Mouse (Mus musculus): Measurements from ENCODE around the gene Slc37a4.
"Not testable (repeated sequence)": the region's sequence is repeated elsewhere in the genome, so short reads cannot be mapped to it uniquely, and the experiment has no call there.

Slc37a4 gene

DNA sequence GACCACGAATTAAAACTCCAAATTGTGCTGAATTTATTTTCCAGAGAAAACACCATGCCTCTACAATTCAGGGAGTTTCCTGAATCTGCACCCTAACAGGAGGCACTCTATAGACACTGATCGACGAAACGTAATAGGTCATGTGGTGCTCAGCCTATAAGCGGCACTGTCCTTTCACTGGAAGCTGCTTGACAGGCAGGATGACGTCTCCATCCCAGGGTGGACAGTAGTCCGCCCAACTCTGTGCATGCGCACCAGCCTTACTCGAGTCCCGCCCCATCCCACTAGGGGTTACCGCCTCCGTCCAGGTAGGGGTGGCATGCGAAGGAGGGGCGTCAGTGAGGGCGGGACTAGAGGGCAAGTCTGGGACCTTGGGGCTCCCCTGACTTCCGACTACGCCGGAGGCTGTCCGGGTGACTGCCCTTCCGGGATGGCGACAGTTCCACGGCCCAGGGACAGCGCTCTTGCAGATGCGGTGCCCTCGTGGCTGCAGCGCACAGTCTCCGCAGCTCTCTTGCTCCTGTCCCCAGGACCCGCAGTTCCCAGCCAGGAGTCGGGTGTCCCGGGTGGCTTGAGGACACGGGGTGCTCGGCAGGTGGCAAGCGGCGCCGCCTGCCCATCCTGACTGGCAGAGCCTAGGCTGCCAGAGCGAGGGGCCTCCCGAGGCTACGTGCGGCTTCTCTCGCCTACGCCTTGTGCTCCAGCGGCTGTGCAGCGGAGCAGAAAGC lies at the start of gene Slc37a4:
TSS of gene Slc37a4 (plus strand) at position 169 of the 728 bp plus-strand sequence.
- peak; percentile 81 for DNase-seq

DNA sequence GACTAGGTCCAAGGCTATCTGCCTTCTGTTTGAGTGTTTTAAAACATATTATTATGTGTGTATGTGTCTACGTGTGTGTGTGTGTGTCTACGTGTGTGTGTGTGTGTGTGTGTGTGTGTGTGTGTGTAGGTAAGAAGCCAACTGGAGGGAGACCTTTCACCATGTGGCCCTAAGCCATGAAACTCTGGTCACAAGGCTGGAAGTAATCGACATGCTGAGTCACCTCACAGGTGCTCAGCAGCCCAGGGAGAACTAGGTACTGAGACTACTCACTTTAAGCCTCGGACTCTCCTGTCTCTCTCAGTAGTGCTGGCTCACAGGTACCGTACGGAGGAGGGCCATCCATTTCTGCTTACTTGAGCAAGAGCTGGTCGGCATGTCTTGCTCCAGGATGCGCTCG lies 49.5 kb upstream of the Slc37a4 start:
- no peak for DNase-seq

DNA sequence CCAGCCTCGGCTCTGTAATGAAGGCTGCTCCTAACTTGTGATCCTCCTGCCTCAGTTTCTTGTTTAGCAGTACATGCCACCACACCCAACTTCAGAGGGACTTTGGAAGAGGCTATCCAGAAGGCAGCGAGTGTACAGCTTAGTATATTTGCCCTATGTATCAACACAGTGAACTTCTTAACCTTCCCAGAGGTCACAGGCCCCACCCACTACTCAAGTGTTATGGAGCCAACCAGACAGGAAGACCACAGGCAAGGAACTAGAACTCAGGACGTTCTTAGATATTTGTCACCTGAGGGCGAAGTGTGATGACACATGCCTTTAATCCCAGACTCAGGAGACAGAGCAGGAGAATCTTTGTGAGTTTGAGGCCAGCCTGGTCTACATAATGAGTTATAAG lies 49.0 kb upstream of the Slc37a4 start:
- DNase-seq: no peak

DNA sequence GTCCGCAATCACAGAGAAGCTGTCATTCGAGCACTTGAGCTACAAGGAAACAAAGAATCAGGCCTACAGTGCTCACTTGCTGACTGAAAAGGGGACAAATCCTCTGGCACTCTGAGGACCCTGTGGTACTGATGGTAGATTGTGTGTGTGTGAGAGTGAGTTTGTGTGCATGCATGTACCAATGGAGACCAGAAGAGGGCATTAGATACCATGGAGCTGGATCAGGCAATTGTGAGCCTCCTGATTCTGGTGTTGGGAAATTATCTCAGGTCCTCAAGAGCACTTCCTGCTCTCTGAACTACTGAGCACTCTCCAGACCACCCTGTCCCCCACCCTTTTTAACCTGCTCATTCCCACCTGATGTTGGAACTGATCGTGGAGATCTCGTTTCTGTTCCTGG lies 48.1 kb upstream of the Slc37a4 start:
- DNase-seq: no peak

DNA sequence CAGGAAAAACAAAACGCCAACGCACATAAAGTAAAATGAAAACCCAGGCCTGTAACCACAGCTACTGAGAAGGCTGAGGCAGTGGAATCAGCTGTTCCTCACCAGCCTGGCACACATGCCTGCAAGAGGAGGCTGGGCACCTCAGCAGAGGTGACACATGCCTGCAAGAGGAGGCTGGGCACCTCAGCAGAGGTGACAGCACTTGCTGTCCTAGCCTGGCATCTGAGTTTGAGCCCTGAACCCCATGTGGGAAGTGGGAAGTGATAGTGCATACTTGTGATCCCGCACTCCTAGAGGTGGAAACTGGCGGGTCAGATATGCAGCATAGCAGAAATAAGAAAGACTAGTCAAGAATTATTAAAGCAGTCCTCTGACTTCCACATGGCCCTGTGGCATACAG lies 45.3 kb upstream of the Slc37a4 start:
- DNase-seq: no peak

DNA sequence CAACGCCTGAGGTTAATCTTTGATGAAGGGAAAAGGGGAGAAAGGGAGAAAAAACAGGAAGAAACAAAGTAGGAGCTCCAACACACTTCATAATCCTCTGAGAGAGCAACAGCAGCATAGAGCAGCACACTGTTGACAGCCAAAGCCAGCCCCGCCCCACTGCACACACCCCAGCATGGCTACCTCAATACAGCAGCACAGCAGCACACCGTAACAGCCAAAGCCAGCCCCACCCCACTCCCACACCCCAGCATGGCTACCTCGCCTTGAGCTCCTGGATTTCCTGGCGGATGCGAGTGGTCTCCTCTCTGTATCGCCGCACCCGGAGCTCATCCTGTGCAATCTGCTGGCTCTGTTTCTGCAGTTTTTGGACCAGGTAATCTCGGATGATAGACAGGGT lies 44.3 kb upstream of the Slc37a4 start:
- no peak for DNase-seq

DNA sequence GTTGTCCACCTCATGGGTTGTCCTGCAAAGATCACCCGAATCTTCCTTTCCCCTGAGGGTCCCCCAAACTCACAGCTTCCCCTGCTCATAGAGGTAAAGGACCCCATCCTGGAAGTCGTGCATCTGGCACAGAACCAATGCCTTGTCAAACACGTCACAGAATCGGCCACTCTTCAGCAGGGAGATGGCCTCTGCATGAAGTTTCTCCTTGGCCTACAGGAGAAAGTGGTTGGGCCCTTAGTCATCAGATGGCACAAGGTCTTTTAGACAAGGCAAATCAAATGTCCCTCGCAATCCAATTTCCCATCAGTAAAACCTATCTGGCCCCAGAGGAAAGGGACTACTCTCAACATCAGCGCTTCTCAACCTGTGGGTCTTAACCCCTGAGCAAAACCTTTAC lies 43.5 kb upstream of the Slc37a4 start:
- no peak for DNase-seq

DNA sequence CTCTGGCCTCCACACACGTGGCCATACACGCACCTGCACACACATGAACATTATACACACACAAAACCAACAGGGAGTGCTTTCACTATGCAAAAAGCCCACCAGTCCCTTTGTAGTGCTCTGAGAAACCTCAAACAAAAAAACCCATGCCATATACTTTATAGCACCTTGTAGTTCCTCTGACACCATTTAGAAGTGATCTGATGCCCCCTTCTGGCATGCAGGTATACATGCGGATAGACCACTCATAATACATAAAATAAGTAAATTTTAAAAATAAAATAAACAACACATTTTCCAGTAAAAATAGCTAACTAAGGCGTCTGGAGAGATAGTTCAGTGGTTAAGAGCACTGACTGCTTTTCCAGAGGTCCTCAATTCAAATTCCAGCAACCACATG lies 39.4 kb upstream of the Slc37a4 start:
- DNase-seq: no peak

DNA sequence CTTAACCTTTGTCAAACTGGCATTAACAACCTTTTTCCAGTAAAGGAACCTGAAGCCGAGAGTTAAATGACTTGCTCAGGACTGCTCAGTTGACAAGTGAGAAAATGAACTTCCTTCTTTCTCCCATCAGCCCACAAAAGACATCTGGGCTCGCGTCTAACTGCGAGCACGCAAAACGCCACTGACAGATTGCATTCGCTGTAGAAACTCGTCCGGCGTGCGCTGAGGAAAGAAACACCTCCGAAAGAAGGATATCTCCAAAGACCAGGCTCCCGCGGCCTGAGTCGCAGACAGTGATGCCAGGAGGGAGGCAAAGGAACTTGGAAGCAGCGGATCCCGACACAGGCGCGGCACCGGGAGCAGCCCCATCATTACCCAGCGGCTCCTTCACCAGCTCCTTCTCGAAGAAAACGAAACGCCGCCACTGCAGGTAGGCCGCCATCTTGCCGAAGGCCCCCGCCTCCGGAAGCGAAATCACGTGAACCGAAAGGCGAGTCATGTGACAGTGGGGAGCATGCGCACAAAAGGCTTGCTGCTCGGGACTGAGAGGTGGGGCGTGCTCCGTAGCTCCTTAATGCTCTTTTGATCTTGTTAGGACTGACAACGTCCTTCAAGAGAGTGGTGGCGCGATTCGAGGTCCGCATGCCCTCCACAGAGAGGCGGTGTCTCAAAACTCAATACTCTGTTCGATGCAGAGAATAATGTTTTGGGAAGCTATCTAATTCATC lies 35.3 kb upstream of the Slc37a4 start, which contains the start of gene Vps11:
TSS of gene Vps11 (minus strand) at position 481 of the 728 bp plus-strand sequence.
- DNase-seq: peak; percentile 94

DNA sequence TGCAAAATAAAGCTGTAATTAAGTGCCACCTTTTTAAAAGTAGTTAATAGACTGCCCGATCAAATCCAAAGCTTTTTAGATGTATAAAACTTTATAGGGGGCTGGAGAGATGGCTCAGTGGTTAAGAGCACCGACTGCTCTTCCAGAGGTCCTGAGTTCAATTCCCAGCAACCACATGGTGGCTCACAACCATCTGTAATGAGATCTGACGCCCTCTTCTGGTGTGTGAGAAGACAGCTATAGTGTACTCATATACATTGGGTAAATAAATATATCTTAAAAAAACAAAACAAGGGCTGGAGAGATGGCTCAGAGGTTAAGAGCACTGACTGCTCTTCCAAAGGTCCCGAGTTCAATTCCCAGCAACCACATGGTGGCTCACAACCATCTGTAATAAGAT lies 34.7 kb upstream of the Slc37a4 start:
- not testable (repeated sequence) for DNase-seq

DNA sequence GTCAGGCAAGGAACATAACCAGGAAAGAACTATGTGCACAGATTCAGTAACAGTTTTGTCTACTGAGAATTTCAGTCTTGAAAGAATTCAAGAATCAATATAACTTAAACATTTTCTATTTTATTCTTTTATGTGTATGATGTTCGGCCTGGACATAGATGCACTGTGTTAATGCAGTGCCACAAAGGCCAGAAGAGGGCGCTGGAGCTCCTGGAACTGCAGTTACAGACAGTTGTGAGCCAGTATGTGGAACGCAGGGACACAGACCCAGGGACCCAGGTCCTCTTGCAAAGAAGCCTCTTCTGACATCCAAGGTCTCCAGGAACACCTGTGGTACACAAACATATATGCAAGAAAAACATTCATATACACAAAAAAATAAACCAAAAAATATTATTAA lies 32.2 kb upstream of the Slc37a4 start:
- peak; percentile 31 for DNase-seq

DNA sequence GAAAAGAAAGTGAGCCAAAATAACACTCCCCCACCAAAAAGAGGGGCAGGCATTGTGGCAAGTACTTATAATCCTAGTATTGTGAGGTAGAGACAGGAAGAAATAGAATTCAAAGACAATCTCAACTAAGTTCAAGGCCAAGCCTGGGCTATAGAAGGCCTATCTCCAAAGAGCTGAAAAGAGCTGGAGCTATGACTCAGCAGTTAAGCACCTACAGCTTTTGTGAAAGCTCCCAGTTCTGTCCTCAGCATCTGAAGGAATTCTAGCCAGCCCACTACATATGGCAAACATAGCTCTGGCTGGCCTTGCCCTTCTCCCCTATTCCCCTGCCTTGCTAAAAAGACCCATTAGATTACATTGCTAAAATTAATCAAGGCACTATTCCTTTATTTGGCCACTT lies 23.3 kb upstream of the Slc37a4 start:
- DNase-seq: no peak

DNA sequence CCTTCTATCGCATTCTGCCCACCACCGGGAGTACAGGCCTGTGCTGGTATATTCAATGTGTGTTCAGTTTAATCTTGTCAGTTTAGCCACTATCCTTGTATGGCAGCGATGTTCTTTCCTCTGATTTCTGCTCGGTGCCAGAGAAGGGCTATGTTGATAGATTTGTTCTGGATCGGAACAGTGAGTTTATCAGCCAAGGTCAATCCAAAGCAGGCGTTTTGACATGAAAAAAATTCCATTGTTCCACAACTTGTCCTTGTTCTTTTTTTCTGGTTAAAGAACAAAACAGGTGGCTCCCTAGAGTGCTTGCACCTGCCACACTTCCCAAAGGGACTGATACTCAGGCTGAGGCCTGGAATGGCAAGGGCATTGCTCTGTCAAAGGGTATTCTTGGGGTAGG lies 20.5 kb upstream of the Slc37a4 start:
- no peak for DNase-seq

DNA sequence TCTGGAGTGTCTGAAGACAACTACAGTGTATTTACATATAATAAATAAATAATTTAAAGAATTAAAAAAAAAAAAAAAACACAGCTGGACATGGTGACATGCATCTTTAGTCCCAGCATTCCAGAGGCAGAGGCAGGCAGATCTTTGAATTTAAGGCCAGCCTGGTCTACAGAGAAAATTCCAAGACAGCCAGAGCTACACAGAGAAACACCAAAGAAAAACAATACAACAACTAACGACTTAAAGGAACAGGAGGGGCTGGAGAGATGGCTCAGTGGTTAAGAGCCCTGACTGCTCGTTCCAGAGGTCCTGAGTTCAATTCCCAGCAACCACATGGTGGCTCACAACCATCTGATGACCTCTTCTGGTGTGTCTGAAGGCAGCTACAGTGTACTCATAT lies 19.3 kb upstream of the Slc37a4 start:
- not testable (repeated sequence) for DNase-seq

DNA sequence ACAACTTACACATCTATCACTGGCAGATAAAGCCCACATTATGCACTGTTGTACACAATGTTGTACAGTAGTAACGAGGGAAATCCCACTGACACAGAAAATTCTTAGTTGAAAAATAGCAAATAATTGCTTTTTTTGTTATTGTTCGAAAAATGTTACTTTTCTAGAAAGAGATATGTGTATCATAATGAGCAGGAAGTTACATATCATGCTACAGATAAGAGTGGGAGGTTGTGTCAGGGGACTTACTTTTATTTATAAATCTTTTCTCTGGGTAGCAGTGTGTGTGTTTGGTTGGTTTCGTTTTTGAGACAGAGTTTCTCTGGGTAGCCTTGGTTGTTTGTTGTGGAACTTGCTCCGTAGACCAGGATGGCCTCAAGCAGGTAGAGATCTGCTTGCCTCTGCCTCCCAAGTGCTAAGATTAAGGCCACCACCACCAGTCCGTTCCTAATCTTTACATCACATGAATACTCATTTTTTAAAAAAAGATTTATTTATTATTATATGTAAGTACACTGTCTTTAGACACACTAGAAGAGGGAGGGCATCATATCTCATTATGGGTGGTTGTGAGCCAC lies 18.4 kb upstream of the Slc37a4 start:
- no peak for DNase-seq

DNA sequence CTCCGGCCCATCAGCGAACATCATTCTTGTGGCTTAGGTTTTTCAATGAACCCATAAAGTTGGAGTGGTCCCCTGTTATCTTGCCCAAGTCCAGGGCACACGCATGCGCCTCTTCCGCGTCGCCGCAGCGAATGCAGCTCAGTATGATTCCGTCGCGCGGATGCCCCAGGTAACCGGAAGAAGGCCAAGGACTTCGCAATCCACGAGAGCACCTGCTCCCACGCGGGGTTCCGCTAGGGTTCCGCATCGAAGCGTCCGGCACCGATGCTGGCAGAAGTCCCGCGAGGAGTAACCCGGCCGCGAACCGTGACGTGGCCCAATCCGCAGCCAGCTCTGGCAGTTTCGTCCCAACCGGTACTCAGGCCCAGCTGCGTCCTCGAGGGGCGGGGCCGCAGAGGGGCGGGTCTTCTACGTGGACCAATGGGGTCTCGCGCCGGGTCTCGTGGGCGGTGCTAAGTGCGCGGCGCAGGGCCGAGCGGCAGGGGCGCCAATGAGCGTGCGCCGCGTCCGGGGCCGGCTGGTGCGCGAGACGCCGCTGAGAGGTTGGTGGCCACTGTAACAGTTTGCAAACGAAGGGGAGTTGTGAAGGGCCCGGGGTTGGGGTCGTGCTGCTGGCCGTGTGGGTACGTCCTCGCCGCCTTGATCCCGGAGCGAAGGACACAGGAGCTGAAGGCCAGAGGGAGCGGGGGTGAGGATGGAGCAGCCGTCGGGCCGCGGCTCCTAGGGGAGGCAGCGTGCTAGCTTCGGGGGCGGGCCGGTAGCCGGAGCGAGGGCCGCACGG lies 17.4 kb upstream of the Slc37a4 start, which contains the start of gene Hyou1:
TSS of gene Hyou1 (plus strand) at position 437 of the 781 bp plus-strand sequence.
- DNase-seq: peak; percentile 99

DNA sequence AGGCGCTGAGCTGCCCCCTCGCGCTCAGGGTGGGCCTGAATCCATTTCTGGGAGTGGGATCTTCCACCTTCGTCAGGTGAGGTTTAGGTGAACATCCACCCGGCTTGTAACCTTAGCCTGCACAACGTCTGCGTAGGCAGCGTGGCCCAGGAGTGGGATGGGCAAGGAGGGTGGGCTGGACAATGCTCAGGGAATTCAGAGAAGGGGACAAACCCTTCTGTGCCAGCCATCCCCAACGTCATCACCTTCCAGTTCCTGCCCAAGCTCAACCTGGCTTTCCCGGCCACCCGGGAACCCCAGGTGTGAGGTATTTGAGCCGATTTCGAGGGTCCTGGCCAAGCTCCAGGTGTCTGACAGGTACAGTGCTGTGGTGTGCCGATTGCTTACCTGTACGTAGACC lies 16.8 kb upstream of the Slc37a4 start:
- DNase-seq: no peak

DNA sequence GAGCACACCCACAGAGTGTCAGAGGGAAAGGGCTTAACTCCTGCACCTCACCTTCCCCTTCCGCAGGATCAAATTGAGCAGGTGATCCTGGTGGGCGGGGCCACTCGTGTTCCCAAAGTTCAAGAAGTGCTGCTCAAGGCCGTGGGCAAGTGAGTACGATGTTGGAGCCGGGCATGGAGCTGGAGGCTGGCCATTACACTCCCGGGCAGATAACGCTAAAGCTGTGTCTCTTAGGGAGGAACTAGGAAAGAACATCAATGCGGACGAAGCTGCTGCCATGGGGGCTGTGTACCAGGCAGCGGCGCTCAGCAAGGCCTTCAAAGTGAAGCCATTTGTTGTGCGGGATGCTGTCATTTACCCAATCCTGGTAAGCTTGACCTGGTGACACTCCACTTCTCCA lies 12.1 kb upstream of the Slc37a4 start:
- no peak for DNase-seq

DNA sequence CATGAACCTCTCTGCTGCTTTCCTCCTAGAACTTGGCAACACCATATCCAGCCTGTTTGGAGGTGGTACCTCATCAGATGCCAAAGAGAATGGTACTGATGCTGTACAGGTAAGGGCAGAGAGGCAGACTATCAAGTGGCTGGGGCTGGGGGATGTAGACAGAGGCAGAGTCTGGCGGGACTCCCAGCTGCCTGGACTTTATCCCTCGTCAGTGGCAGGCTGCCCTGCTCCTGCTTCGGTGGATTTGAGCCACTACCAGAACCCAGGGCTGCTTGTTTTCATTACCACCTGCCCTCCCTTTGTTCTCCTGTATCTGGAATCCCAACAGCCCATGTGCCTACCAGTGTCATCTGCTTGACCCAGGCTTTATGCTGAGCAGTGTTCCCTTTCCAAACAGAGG lies 9.4 kb upstream of the Slc37a4 start:
- no peak for DNase-seq

DNA sequence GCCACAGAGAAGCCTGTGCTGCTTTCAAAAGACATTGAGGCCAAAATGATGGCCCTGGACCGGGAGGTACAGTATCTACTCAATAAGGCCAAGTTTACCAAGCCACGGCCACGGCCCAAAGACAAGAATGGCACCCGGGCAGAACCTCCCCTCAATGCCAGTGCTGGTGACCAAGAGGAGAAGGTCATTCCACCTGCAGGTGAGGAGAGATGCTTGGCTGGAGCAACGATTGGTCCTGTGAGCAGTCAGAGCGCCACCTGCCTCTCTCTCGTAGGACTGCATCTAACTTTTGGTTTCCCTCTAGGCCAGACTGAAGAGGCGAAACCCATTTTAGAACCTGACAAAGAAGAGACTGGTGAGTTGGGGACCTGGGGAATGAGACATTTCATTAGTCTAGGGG lies 7.4 kb upstream of the Slc37a4 start:
- peak; percentile 49 for DNase-seq

DNA sequence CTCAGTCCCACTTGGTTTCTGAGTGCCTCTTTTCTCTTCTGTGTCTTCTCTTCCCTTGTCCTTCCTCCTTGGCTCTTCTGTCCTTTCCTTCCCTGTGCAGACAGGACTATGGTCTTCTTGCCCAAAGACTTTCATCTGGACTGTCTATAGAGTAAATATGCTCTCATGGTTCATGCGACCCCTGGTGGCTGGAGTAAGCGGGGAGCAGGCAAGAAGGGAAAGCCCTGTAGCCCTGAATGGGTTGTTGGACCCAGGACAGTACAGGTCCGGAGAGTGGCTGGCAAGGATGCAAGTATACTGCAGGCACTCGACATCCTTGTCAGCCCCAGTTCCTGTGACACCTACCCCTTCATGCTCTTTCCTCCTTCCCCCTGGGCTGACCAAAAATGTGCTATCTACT lies 5.2 kb upstream of the Slc37a4 start:
- peak; percentile 82 for DNase-seq

DNA sequence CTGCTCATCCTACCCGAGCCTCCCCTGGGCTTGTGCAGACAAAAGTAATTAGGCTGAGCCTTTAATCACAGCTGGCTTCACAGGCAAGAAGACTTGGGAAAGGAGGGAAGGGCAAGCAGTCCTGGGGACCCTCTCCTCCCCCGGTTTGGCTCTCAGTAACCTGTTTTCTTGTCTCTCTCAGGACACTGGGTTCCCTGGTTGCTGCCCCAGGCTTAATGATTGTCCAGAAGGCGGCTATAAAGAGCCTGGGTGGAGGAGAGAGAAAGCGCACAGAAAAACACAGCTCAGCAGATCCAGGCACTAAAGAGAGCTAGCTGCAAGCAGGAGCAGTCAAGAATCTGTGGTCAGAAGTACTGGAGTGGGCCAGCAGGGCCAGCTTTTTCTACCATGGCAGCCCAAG lies 1.4 kb downstream of the Slc37a4 start:
- DNase-seq: no peak

DNA sequence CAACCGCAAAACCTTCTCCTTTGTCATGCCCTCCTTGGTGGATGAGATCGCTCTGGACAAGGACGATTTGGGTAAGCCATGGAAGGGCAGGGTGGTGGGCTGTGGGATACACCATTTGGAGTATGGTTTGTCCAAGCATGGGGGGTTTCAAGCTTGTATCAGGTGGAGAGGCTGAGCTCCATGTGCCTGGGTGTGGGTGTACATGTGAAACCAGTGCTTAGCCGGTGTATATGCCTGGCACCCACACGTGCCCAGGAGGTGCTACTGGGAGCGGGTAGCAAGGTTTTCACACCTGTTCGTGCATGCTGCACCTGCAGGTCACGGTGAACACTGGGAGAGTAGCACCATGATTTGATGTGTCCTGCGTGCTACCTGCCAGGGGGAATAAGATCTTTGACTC lies 1.9 kb downstream of the Slc37a4 start:
- no peak for DNase-seq

Data from right cerebral cortex, postnatal 4 days (tissue).